Mouse (Mus musculus) embryonic facial prominence, embryonic 15.5 days (tissue): ENCODE results near the gene Dcdc2b. TPM values are rescaled to one million over a fixed set of nuclear protein-coding genes. Genes with fewer than 3 reads are reported as not detected.

ENCODE experiments used
- ATAC-seq: fragments of 200-750 bp; cut with Nextera tagmentation; 2 replicates; pipeline ENCODE4 v1.8.0; 2017; ENCODE audit warnings: low read depth, moderate TSS enrichment; ENCODE audit not compliant: insufficient number of reproducible peaks, low FRiP score, low TSS enrichment
- H3K27ac ChIP-seq: fragments of 300-500 bp; sonication (generic); replicated peaks from 2 replicates; pipeline ENCODE4 v1.5.1; 2015; ENCODE audit warnings: mild to moderate bottlenecking, inconsistent platforms
- H3K27me3 ChIP-seq: fragments of 300-500 bp; sonication (generic); 2 replicates; pipeline ENCODE4 v1.6.1; 2015; ENCODE audit warnings: inconsistent platforms
- H3K36me3 ChIP-seq: fragments of 300-500 bp; sonication (generic); 2 replicates; pipeline ENCODE4 v1.6.1; 2015; ENCODE audit warnings: mild to moderate bottlenecking, inconsistent platforms
- H3K4me1 ChIP-seq: fragments of 300-500 bp; sonication (generic); 2 replicates; pipeline ENCODE4 v1.6.1; 2015; ENCODE audit warnings: inconsistent platforms
- H3K4me2 ChIP-seq: fragments of 300-500 bp; sonication (generic); replicated peaks from 2 replicates; pipeline ENCODE4 v1.6.1; 2015; ENCODE audit warnings: mild to moderate bottlenecking, inconsistent platforms
- H3K4me3 ChIP-seq: fragments of 300-500 bp; sonication (generic); replicated peaks from 2 replicates; pipeline ENCODE4 v1.5.1; 2015; ENCODE audit warnings: mild to moderate bottlenecking, inconsistent platforms
- H3K9ac ChIP-seq: fragments of 300-500 bp; sonication (generic); 2 replicates; pipeline ENCODE4 v1.6.1; 2015; ENCODE audit warnings: inconsistent platforms
- H3K9me3 ChIP-seq: fragments of 300-500 bp; sonication (generic); replicated peaks from 2 replicates; pipeline ENCODE4 v1.6.1; 2016; ENCODE audit warnings: inconsistent platforms
- WGBS: fragments of 180-500 bp; shearing (Covaris S2); methylation state at CpG from one replicate; pipeline ENCODE4 v1.1.7; 2015; 5-methylcytosine and 5-hydroxymethylcytosine counted together
- polyA plus RNA-seq: library from polyadenylated mRNA; unstranded; fragments of >200 nt; fragmentation: Nextera tagmentation; extraction: Ambion mirVana; gene quantifications from 2 replicates; pipeline ENCODE4 v1.2.1, GENCODE M21; 2015

Gene Dcdc2b
- polyA plus RNA-seq: 3.4 and 3.7 TPM in 2 replicates

GRCm38 (mm10) chr4:129614093-129614492, at the start of gene Dcdc2b:
Gene Dcdc2b (minus strand): TSS chr4:129614257.
- Histone ChIP-seq H3K4me1 (peaks cover 17% of the 10 kb centered on the region), H3K9me3 (no peaks in the 10 kb centered on the region), H3K27me3 (no peaks in the 10 kb centered on the region), H3K9ac (no peak within 1 kb of the TSS), H3K36me3 (peaks cover 21% of the 10 kb centered on the region; the same call in 1 of the 2 replicates), H3K27ac (no peak within 1 kb of the TSS), H3K4me2 (no peak within 1 kb of the TSS), H3K4me3 (no peak within 1 kb of the TSS)
- ATAC-seq: no peak
- WGBS: 89% methylated on average over 6 of the region's 6 CpGs

- no peak overlapping the region for H3K27ac ChIP-seq
- no peaks in the 10 kb centered on the region for H3K27me3 ChIP-seq
- no peak overlapping the region for H3K4me2 ChIP-seq
- 0 out of 2 replicates have a peak, but pooled peaks cover 7% of the 10 kb centered on the region for H3K4me1 ChIP-seq
- H3K9me3 ChIP-seq: no peaks in the 10 kb centered on the region
- ATAC-seq: no peak
- no peak overlapping the region for H3K4me3 ChIP-seq
- peaks cover 54% of the 10 kb centered on the region for H3K36me3 ChIP-seq
- H3K9ac ChIP-seq: no peak overlapping the region
- 64% methylated on average over 3 of the region's 3 CpGs for WGBS
These were observed 48.3 kb upstream of the Dcdc2b start for GRCm38 (mm10) chr4:129662255-129662813.

- Histone ChIP-seq H3K27me3 (no peaks in the 10 kb centered on the region), H3K9ac (no peak overlapping the region), H3K4me3 (no peak overlapping the region), H3K4me2 (no peak overlapping the region), H3K36me3 (peaks cover 58% of the 10 kb centered on the region), H3K9me3 (no peaks in the 10 kb centered on the region), H3K4me1 (0 out of 2 replicates have a peak, but pooled peaks cover 7% of the 10 kb centered on the region), H3K27ac (no peak overlapping the region)
- 92% methylated on average over 3 of the region's 3 CpGs for WGBS
- no peak for ATAC-seq
These were observed 47.5 kb upstream of the Dcdc2b start for GRCm38 (mm10) chr4:129661584-129661983.

- ATAC-seq: no peak
- WGBS: 89% methylated on average over 14 of the region's 14 CpGs
- no peak overlapping the region for H3K4me3 ChIP-seq
- no peaks in the 10 kb centered on the region for H3K9me3 ChIP-seq
- no peaks in the 10 kb centered on the region for H3K4me1 ChIP-seq
- H3K36me3 ChIP-seq: peaks cover 92% of the 10 kb centered on the region
- H3K27ac ChIP-seq: no peak overlapping the region
- no peaks in the 10 kb centered on the region for H3K27me3 ChIP-seq
- no peak overlapping the region for H3K9ac ChIP-seq
- no peak overlapping the region for H3K4me2 ChIP-seq
These were observed 40.7 kb upstream of the Dcdc2b start for GRCm38 (mm10) chr4:129654770-129655169.

- 93% methylated on average over 8 of the region's 8 CpGs for WGBS
- no peak overlapping the region for H3K4me2 ChIP-seq
- H3K4me3 ChIP-seq: no peak overlapping the region
- H3K36me3 ChIP-seq: peaks cover 95% of the 10 kb centered on the region
- H3K4me1 ChIP-seq: no peaks in the 10 kb centered on the region
- no peak overlapping the region for H3K9ac ChIP-seq
- no peaks in the 10 kb centered on the region for H3K27me3 ChIP-seq
- ATAC-seq: no peak
- no peak overlapping the region for H3K27ac ChIP-seq
- no peaks in the 10 kb centered on the region for H3K9me3 ChIP-seq
These were observed 36.3 kb upstream of the Dcdc2b start for GRCm38 (mm10) chr4:129650359-129650758.

GRCm38 (mm10) chr4:129648656-129649055, 34.6 kb upstream of the Dcdc2b start:
- Histone ChIP-seq H3K9me3 (no peaks in the 10 kb centered on the region), H3K4me3 (no peak overlapping the region), H3K4me1 (no peaks in the 10 kb centered on the region), H3K27ac (no peak overlapping the region), H3K36me3 (peaks cover 89% of the 10 kb centered on the region), H3K4me2 (no peak overlapping the region), H3K9ac (no peak overlapping the region), H3K27me3 (no peaks in the 10 kb centered on the region)
- ATAC-seq: no peak
- WGBS: 62% methylated on average over 1 of the region's 1 CpGs

GRCm38 (mm10) chr4:129645204-129645603, 31.1 kb upstream of the Dcdc2b start:
- Histone ChIP-seq H3K4me2 (no peak overlapping the region), H3K36me3 (peaks cover 58% of the 10 kb centered on the region), H3K9ac (no peak overlapping the region), H3K27me3 (no peaks in the 10 kb centered on the region), H3K4me3 (no peak overlapping the region), H3K27ac (no peak overlapping the region), H3K9me3 (no peaks in the 10 kb centered on the region), H3K4me1 (peaks cover 12% of the 10 kb centered on the region; the same call in 1 of the 2 replicates)
- ATAC-seq: no peak
- WGBS: 88% methylated on average over 6 of the region's 6 CpGs

- Histone ChIP-seq H3K4me1 (peaks cover 40% of the 10 kb centered on the region), H3K4me2 (peak overlapping the region; percentile 74)
- WGBS: 26% methylated on average over 5 of the region's 5 CpGs
These were observed 27.7 kb upstream of the Dcdc2b start for GRCm38 (mm10) chr4:129641756-129642155.

GRCm38 (mm10) chr4:129640638-129641467, 26.8 kb upstream of the Dcdc2b start, which contains the start of gene Txlna:
Gene Txlna (minus strand): TSS chr4:129641065.
- Histone ChIP-seq H3K9ac (peak within 1 kb of the TSS; percentile 66), H3K27me3 (no peaks in the 10 kb centered on the region), H3K4me3 (peak within 1 kb of the TSS; percentile 69), H3K4me1 (peaks cover 40% of the 10 kb centered on the region), H3K4me2 (peak within 1 kb of the TSS; percentile 74), H3K36me3 (peaks cover 49% of the 10 kb centered on the region), H3K27ac (peak within 1 kb of the TSS; percentile 97), H3K9me3 (no peaks in the 10 kb centered on the region)
- under 1% methylated on average over 59 of the region's 60 CpGs for WGBS
- peak; percentile 96 for ATAC-seq

More at GRCm38 (mm10) chr4:129641756-129642155, 27.7 kb upstream of the Dcdc2b start:
- no peaks in the 10 kb centered on the region for H3K9me3 ChIP-seq
- ATAC-seq: no peak
- H3K27ac ChIP-seq: peak overlapping the region; percentile 81
- H3K27me3 ChIP-seq: no peaks in the 10 kb centered on the region
- 0 out of 2 replicates have a peak overlapping the region, but pooled peaks have one; percentile 69 for H3K4me3 ChIP-seq
- H3K9ac ChIP-seq: no peak overlapping the region
- peaks cover 48% of the 10 kb centered on the region for H3K36me3 ChIP-seq

- Histone ChIP-seq H3K4me2 (peak overlapping the region; percentile 74), H3K27ac (peak overlapping the region; percentile 97), H3K4me1 (peaks cover 40% of the 10 kb centered on the region), H3K9ac (peak overlapping the region; percentile 66), H3K36me3 (peaks cover 48% of the 10 kb centered on the region), H3K4me3 (peak overlapping the region; percentile 69), H3K27me3 (no peaks in the 10 kb centered on the region), H3K9me3 (no peaks in the 10 kb centered on the region)
- WGBS: 2% methylated on average over 17 of the region's 17 CpGs
- no peak for ATAC-seq
These were observed 26.1 kb upstream of the Dcdc2b start for GRCm38 (mm10) chr4:129640101-129640637.

GRCm38 (mm10) chr4:129639221-129639620, 25.2 kb upstream of the Dcdc2b start:
- H3K27ac ChIP-seq: peak overlapping the region; percentile 97; the same call in 1 of the 2 replicates
- WGBS: 78% methylated on average over 15 of the region's 15 CpGs

More at GRCm38 (mm10) chr4:129639221-129639620, 25.2 kb upstream of the Dcdc2b start:
- Histone ChIP-seq H3K4me2 (peak overlapping the region; percentile 74), H3K4me1 (peaks cover 40% of the 10 kb centered on the region), H3K4me3 (peak overlapping the region; percentile 69), H3K9me3 (no peaks in the 10 kb centered on the region), H3K36me3 (peaks cover 48% of the 10 kb centered on the region), H3K9ac (peak overlapping the region; percentile 66; the same call in 1 of the 2 replicates), H3K27me3 (no peaks in the 10 kb centered on the region)
- ATAC-seq: no peak
